Mouse (Mus musculus) ES-Bruce4 (cell line): ENCODE data around the gene Phf7.

Experiments used
- CTCF ChIP-seq: IDR thresholded peaks from one replicate; pipeline ENCODE4 v1.8.1; 2011; ENCODE audit warnings: low read depth, low read length
- EP300 ChIP-seq: IDR thresholded peaks from 2 replicates; pipeline ENCODE4 v1.6.1; 2011; ENCODE audit warnings: low read depth, low read length; ENCODE audit not compliant: insufficient read depth
- POLR2A ChIP-seq: IDR thresholded peaks from one replicate; pipeline ENCODE4 v1.8.1; 2011; ENCODE audit warnings: low read length; ENCODE audit not compliant: insufficient read depth

DNA sequence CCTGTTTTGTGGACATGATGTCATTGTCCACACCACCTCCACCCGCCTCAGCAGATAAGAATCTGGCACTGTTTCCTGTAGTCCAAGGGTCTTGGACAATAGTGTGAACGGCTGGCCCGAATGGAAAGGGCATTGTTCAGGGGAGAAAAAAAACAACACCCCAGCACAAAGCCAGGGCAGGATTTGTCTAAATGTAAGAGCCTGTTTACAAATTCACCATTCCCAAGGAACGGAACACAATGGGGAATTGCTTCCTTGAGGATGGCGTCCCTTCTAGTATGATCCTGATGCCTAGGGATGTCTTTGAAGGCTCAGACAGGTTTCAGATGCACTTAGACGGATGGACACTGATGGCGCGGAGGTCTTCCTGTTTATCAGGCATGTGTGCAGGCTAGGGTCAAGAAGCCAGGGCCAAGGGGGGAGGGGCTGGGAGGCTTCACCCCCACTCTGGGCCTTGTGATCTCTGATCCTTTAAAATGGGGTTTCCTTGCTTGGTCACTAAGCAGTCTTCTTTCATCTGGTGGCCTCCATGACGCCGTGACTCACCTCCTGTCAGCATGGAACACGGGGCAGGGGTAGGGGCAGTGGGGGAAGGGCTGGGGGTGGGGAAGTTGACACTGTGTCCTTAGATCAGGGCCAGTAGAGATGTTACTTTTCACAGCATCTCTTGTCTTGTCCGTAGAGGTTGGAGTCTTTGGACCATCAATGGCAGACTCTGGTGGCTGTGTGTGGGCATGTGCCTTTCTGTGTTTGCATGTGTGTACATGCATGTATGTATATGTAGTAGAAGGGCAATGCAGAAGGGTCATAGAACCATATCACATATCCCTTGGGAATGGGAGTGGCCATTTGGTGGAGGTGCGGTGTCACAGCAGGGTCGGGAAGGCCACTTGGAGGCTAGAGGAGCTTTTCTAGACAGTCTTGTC, 17.8 kb downstream of the Phf7 start:
- TF ChIP-seq CTCF (no peak), POLR2A (no peak), EP300 (no peak)
